Mouse (Mus musculus): ENCODE results near the gene Slc35e3. TPM values are rescaled to one million over a fixed set of nuclear protein-coding genes. Genes with fewer than 3 reads are reported as not detected.

Gene Slc35e3
- polyA plus RNA-seq, 2 experiments from 2014 or later = 1.7 TPM

GRCm38 (mm10) chr10:117776281-117777102, 30.3 kb upstream of the Slc35e3 start:
- ATAC-seq = no peak

DNA sequence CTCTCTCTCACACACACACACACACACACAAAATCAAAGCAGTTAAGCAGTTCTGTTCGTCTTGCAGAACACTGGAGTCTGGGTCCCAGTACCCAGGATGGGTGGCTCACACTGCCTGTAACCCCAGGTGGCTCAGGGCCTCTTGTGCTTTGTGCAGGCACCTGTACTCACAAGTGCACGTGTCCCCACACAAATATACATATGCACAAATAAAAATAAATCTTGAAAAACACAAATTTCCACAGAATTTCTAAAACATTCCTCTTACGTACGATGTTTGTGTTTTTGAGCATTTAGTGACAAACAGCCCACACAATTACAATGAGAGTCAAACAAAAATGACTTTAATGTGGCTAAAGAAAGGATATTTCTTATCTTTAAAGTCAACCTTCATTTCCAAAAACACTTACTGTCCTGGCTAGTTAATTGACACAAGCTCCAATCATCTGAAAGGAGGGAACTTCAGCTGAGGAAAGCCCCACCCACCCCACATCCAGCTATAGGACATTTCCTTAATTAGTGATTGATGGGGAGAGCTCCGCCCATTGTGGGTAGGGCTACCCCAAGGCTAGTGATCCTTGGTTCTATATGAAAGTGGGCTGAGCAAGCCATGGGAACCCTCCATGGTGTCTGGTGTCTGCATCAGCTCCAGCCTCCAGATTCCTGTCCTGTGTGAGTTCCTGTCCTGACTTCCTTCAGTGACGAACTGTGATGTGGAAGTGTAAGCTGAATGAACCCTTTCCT, 29.4 kb upstream of the Slc35e3 start:
- ATAC-seq = no peak

DNA sequence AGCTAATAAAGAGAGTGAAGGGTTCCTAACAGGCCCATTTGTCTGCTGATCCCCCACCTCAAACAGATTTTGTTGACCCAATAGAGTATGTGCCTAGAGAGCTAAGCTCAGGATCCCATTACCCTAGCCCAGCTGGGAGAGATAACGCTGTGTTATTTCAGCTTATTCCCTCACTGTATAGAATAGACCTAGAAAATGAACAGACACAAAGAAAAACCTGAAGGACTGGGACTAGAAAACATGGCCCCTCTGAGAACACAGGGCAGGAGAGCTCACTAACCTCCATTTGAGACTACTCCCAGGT, 28.6 kb upstream of the Slc35e3 start:
- ATAC-seq = no peak

- no peak for ATAC-seq
These were observed 28.0 kb upstream of the Slc35e3 start for GRCm38 (mm10) chr10:117774011-117774816.

DNA sequence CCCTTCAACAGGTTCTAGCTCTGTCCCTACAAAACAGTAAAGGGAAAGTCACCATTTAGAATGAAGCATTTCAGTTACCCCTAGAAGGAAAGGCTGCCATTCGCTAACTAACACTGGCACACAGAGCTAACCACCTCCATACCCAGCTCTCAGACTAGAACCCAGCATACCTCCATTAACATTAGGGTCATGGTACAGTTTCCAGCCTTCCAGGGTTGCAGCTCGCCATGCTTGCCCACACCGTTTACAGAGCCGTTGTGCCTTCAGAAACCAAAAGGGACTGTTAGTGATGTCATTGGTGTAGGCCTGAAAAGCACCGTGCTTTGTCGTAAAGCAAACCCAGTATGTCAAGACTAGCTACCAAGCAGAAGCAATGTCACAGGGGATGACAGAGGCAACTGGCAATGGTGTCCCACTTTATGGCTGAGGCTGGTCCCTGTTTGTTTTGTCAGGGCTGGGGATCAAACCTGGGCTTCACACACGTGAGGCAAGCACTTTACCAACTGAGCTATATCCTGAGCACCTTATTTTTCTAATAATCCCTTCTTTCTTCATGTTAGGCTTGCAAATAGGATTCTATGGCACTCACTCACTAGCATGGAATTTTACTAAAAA, 27.0 kb upstream of the Slc35e3 start:
- ATAC-seq = no peak

DNA sequence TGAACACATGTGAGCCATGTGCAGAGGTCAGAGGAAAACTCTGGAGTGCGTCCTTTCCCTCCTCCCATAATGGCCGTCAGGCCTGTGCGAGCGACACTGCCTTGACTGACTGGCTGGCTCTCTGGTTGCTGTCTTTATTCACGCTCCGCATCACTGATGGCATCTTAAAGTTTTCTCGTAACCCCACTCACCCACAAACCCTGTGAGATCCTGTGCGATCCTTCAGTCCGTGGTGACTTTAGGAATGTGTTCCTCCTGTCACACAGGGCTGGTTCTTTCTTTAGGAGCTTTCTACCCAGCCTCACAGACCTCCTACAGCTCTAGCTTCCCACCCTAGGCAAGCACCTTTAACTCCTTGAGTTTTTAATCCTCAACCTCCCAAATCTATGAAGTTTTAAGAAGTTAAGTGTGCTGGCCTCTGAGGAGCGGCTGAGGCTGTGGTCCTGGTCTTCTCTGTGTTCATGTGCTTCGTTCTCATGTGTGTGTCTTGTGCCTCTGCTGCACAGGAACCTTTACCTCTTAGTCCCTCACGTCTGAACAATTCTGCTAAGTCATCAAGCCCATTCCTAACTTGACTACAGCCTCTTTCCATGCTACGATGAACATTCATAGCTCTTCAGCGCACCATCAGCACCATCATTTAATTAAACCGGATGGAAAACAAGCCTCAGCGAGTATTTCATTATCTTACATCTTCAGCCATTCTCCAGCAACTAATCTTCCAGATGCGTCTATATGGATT, 26.4 kb upstream of the Slc35e3 start:
- ATAC-seq = no peak

DNA sequence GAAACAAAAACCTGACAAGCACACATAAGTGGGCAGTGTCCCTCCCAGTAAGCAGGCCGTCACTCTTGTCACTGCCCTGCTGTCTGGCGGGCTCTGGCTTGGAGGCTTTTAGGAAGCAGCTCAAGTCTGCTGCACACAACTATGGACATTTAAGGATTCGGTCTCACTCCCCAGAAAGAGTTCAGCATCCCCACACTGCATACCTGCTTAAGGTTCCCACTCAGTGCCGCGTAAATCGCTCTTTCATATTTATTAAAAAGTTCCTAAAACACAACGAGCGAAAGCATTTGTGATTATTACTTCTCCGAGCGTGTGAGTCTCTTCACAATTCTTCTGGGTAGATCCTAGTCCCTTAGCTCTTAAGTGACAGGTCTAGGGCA, 25.0 kb upstream of the Slc35e3 start:
- ATAC-seq = no peak

DNA sequence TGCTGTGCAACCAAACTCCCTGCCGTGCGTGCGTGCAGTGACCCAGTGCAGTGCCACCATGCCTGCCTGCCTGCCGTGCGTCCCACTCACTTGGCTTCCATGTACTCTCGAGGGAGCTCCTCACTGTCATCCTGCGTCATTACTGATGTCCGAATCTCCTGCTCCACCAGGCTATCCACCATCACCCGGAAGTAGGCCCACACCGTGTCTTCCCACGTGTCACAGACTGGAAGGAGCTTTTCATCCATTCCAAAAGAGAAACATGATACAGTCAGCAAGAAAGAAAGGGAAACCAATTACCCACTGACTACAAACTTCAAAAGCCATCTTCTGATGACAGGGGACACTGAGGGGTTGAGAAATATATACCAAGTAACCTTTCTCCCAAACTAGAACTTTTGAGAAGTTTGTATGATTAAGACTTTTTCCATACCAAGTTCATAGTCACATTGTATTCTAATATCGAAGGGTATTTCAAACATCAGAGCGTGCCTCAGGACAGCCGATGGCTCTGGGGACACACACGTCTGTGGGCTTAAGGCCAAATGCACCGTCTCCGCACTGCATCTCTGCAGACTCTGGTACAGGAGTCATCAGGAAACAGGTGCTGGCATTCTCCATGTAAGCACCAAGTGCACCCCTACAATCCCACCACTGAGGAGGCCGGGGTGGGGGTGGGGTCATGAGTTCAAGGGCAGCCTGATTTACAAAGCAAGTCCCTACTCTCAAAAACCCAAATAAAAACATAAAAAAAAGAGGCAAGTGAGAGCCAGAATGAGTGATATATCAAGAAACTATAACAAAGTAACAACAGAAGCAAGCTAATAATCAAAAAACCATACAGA, 24.3 kb upstream of the Slc35e3 start:
- no peak for ATAC-seq

GRCm38 (mm10) chr10:117769541-117770285, 23.5 kb upstream of the Slc35e3 start:
- no peak for ATAC-seq

DNA sequence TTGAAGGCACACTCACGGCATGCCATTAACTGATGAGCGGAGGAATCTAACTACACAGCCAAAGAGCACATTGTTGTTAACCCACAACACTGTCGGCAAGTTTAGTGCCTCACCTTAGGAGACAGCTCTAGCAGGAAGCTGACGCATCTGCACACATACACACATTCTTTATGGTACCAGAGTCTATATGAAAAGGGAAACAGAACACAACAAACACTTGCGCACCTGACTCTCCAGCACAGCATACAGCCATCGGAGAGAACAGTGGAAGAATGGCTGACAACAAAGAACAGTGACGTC, 21.9 kb upstream of the Slc35e3 start:
- no peak for ATAC-seq

GRCm38 (mm10) chr10:117767286-117768140, 21.3 kb upstream of the Slc35e3 start:
- no peak for ATAC-seq

- ATAC-seq = no peak
These were observed 20.7 kb upstream of the Slc35e3 start for GRCm38 (mm10) chr10:117766896-117767160.

- no peak for ATAC-seq
These were observed 20.1 kb upstream of the Slc35e3 start for GRCm38 (mm10) chr10:117766111-117766895.

DNA sequence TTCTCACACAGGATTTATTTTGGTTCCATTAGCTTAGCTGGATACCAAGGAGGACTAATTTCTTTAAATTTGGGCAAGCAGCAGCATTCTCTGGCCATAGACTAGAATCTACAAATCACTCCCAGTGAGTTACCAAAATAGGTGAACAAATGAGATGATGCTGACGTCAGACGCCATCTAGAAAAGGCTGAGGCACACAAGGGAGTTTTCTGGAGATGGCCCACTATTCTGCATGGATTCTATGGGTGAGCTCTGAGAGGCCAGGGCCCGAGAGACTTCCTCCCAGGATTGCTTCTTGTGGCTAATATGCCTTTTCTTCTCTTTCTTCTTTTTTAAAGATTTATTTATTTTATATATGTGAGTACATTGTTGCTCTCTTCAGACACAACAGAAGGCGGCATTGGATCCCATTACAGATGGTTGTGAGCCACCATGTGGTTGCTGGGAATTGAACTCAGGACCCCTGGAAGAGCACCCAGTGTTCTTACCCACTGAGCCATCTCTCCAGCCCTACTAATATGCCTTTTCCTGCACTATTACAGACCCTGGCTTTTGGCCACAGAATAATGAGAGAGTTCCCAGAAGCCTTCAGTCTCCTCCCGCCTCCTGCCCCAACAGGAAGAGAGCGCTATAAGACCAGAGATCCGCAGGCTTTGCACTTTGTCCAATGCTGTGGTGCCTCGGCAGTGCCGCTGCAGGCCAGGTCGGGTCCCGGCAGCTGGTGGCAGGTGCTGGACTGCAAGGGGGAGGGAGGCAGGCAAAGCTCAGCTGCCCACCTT, 19.1 kb upstream of the Slc35e3 start:
- no peak for ATAC-seq

- no peak for ATAC-seq
These were observed 18.4 kb upstream of the Slc35e3 start for GRCm38 (mm10) chr10:117764598-117764997.

DNA sequence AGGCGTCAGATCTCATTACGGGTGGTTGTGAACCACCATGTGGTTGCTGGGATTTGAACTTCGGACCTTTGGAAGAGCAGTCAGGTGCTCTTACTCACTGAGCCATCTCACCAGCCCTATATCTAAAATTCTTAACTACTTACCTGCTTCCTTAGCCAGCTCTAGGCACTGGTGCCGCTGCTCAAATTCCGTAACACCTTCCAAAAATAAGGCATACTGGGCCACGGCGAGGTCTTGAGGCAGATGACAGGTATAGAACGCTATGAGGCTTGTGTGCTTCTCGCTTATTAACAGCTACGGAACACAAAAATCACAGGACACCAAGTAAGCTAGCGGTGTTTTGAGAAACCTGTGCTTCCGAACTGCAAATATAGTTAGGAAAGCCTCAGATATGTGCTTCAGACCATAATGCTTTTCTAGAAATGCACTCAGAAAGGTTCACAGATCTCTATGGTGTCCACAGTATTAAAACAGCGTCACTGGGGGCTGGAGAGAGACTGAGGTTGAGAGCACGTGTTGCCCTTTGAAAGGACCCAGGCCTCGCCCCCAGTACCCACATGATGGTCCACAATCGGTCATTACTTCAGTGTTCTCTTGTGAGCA, 17.5 kb upstream of the Slc35e3 start:
- ATAC-seq = no peak

GRCm38 (mm10) chr10:117762966-117763365, 16.8 kb upstream of the Slc35e3 start:
- ATAC-seq = no peak

DNA sequence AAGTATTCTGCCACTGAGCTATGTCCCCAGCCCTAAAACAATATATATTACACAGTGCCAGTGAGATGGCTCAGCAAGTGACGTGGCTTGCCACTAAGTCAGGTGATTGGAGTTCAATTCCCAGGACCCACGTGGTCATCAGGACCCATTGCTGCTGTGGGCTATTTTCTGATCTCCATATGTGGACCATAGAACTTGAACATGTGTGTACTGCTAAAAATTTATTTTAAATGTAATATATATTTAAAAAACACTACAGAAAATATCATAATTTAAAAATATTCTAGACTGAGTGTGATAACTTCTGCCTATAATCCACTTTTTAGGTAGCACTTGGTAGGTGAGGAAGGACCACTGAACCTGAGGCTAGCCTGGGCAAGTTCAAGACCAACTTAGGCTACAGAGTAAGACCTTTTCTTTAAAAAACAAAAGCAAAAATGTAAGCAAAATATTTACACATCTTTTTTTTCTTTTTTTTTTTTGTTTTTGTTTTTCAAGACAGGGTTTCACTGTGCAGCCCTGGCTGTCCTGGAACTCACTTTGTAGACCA, 16.2 kb upstream of the Slc35e3 start:
- no peak for ATAC-seq
